Mouse (Mus musculus) G1E (cell line): ENCODE results near the gene Wnt1. TPM values are rescaled to one million over a fixed set of nuclear protein-coding genes. Genes with fewer than 3 reads are reported as not detected.

Experiments
- ATAC-seq: 2 replicates; pipeline ENCODE4 v1.8.0; 2016; ENCODE audit warnings: mild to moderate bottlenecking; ENCODE audit not compliant: insufficient number of reproducible peaks, poor library complexity, low FRiP score, severe bottlenecking; ENCODE audit errors: extremely low read depth
- DNase-seq: peaks from one replicate; pipeline ENCODE4 v3.0.0; 2012; ENCODE audit warnings: low spot score
- H3K27me3 ChIP-seq: 2 replicates; pipeline ENCODE4 v1.6.1; 2012; ENCODE audit warnings: mild to moderate bottlenecking, low read length, inconsistent platforms; ENCODE audit not compliant: insufficient read depth
- H3K36me3 ChIP-seq: replicated peaks from 2 replicates; pipeline ENCODE3; 2012; ENCODE audit warnings: mild to moderate bottlenecking, inconsistent platforms
- H3K4me1 ChIP-seq: 2 replicates; pipeline ENCODE4 v1.6.1; 2012; ENCODE audit warnings: low read depth, low read length, inconsistent platforms, mixed read lengths; ENCODE audit not compliant: insufficient read depth
- H3K4me3 ChIP-seq: 2 replicates; pipeline ENCODE4 v1.5.1; 2012; ENCODE audit warnings: low read depth, mild to moderate bottlenecking, inconsistent platforms, low read length, moderate library complexity, mixed read lengths
- H3K9me3 ChIP-seq: replicated peaks from 2 replicates; pipeline ENCODE4 v1.6.1; 2012; ENCODE audit warnings: inconsistent platforms
- CTCF ChIP-seq: IDR thresholded peaks from 2 replicates; pipeline ENCODE4 v1.5.1; 2012; ENCODE audit warnings: low read depth, low read length, inconsistent platforms, mixed read lengths
- GATA1 ChIP-seq: IDR thresholded peaks from 2 replicates; pipeline ENCODE4 v1.6.1; 2012; ENCODE audit warnings: borderline replicate concordance, low read length, inconsistent platforms, mixed read lengths
- GATA2 ChIP-seq: IDR thresholded peaks from 2 replicates; pipeline ENCODE4 v1.6.1; 2012; ENCODE audit warnings: low read depth, low read length, inconsistent platforms, borderline replicate concordance
- POLR2AphosphoS5 ChIP-seq: IDR thresholded peaks from 2 replicates; pipeline ENCODE4 v1.6.1; 2012; ENCODE audit warnings: low read depth, low read length, inconsistent platforms; ENCODE audit not compliant: insufficient replicate concordance
- TAL1 ChIP-seq: conservative IDR thresholded peaks from 2 replicates; pipeline ENCODE4 v1.6.1; 2012; ENCODE audit warnings: low read depth, low read length, inconsistent platforms, mixed read lengths
- polyA plus RNA-seq: library from polyadenylated mRNA; stranded (reverse); fragments of >175 nt; gene quantifications from 2 replicates; pipeline ENCODE4 v1.2.3, GENCODE M21; 2012
- total RNA-seq, 2 experiments: library from RNA; stranded (forward) in 1 of 2; stranded (reverse) in 1 of 2; fragments of 200-1000 nt in 1 of 2; fragments of >200 nt in 1 of 2; fragmentation: Nextera tagmentation in 1 of 2; gene quantifications; 2 replicates each; pipeline ENCODE4 v1.2.3; 2014 to 2017

Wnt1 gene
- total and polyA plus RNA-seq, 3 experiments = not detected

GRCm38 (mm10) chr15:98818171-98818570 lies 28.5 kb downstream of the Wnt1 start:
- TF ChIP-seq GATA1 = no peak
- TF ChIP-seq POLR2AphosphoS5 = no peak
- TF ChIP-seq TAL1 = no peak
- no peak for TF ChIP-seq GATA2
- TF ChIP-seq CTCF = no peak
- Histone ChIP-seq H3K36me3 (peaks cover 95% of the 10 kb centered on the region), H3K9me3 (no peaks in the 10 kb centered on the region), H3K4me1 (peaks cover 8% of the 10 kb centered on the region), H3K4me3 (no peak overlapping the region), H3K27me3 (no peaks in the 10 kb centered on the region)
- ATAC-seq (no peak), DNase-seq (no peak)

- Histone ChIP-seq H3K27me3 (no peaks in the 10 kb centered on the region), H3K4me1 (peaks cover 21% of the 10 kb centered on the region)
Measured at GRCm38 (mm10) chr15:98820937-98821336, 31.3 kb downstream of the Wnt1 start.

GRCm38 (mm10) chr15:98821403-98821802 lies 31.7 kb downstream of the Wnt1 start:
- Histone ChIP-seq H3K27me3 (no peaks in the 10 kb centered on the region), H3K4me3 (no peak overlapping the region), H3K4me1 (peaks cover 25% of the 10 kb centered on the region), H3K36me3 (peaks cover 95% of the 10 kb centered on the region), H3K9me3 (no peaks in the 10 kb centered on the region)
- no peak for TF ChIP-seq GATA2
- no peak for TF ChIP-seq TAL1
- peak; percentile 35 for TF ChIP-seq CTCF
- ATAC-seq (no peak), DNase-seq (no peak)

More at GRCm38 (mm10) chr15:98820937-98821336, 31.3 kb downstream of the Wnt1 start:
- no peak for DNase-seq
- ATAC-seq = no peak
- Histone ChIP-seq H3K4me3 (no peak overlapping the region), H3K9me3 (no peaks in the 10 kb centered on the region), H3K36me3 (peaks cover 96% of the 10 kb centered on the region)
- TF ChIP-seq CTCF (no peak), GATA2 (no peak), TAL1 (no peak), GATA1 (no peak), POLR2AphosphoS5 (no peak)

GRCm38 (mm10) chr15:98822147-98822546 lies 32.5 kb downstream of the Wnt1 start:
- DNase-seq = no peak
- Histone ChIP-seq H3K4me3 (no peak overlapping the region), H3K9me3 (no peaks in the 10 kb centered on the region), H3K27me3 (no peaks in the 10 kb centered on the region), H3K4me1 (peaks cover 32% of the 10 kb centered on the region), H3K36me3 (peaks cover 95% of the 10 kb centered on the region)
- TF ChIP-seq POLR2AphosphoS5 = no peak
- TF ChIP-seq CTCF = no peak
- TF ChIP-seq TAL1 = no peak
- no peak for TF ChIP-seq GATA2
- TF ChIP-seq GATA1 = no peak
- no peak for ATAC-seq

GRCm38 (mm10) chr15:98823434-98823833 lies 33.8 kb downstream of the Wnt1 start:
- H3K36me3 ChIP-seq = peaks cover 95% of the 10 kb centered on the region
- H3K4me3 ChIP-seq = no peak overlapping the region
- DNase-seq (no peak), ATAC-seq (no peak)
- H3K27me3 ChIP-seq = no peaks in the 10 kb centered on the region
- no peaks in the 10 kb centered on the region for H3K9me3 ChIP-seq
- TF ChIP-seq GATA2 = no peak
- TF ChIP-seq GATA1 = no peak
- H3K4me1 ChIP-seq = peaks cover 44% of the 10 kb centered on the region

- peak; percentile 37 for ATAC-seq
- TF ChIP-seq POLR2AphosphoS5 (no peak), TAL1 (peak; percentile 65)
- Histone ChIP-seq H3K4me3 (peak overlapping the region; percentile 50; the same call in 1 of the 2 replicates), H3K27me3 (no peaks in the 10 kb centered on the region), H3K36me3 (peaks cover 64% of the 10 kb centered on the region), H3K9me3 (no peaks in the 10 kb centered on the region), H3K4me1 (peaks cover 64% of the 10 kb centered on the region)
- DNase-seq = peak; percentile 44
Measured at GRCm38 (mm10) chr15:98827611-98828011, 38.0 kb downstream of the Wnt1 start.
